Comparison of ENCODE assay signal across 27 mouse cellular contexts in the genomic region with DNA sequence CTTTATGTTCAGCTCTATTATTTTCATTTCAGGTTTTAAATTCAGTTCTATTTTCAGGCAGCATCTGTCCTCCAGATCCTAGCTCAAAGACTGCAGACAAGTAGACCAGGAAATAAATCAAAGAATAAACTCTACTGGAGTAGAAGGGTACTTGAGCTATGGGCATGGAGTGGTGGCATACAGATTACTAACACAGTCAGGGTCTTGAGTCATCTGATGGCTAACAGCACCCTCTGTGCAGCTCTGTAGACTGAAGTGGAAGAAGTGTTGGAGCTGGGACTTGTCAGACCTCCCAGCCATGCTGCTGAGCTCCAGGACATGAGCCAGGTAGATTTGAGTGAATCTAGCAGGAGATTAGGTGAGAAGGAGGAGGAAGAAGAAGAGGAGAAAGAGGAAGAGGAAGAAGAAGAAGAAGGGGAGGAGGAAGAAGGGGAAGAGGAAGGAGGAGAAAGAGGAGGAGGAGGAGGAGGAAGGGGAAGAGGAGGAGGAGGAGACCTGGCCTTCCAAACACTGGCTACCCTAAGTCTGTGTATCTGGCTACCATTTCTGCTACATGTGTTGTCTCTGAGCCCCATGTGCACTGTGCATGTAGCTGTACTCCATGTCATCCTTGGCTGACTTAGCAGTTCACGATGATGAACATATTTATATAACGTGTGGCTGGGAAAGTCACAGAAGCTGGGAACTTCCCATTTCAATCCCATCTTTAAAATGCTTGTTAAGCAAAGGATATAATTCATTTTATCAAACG.
DNase-seq lines count a peak whose midpoint lies in the region; ATAC-seq and TF ChIP-seq lines count a peak whose summit lies in the region.
"Had no signal": no experiment of that assay in that cellular context is flagged by ENCODE, and none has a peak within 500 bp of the region (broad histone marks: within the 10 kb centered on the region; RNA-seq: fewer than 3 reads in every experiment).

No protein-coding gene starts in this region.

- H3K4me3 ChIP-seq in forebrain, postnatal 0 days (ENCODE audit: low read depth, low read length): no peak overlapping the region
- H3K4me3 ChIP-seq in forebrain, embryonic 11.5 days (ENCODE audit: low read depth, low read length): no peak overlapping the region
- no peak overlapping the region for H3K4me3 ChIP-seq in layer of hippocampus, adult 2 months
- H3K4me3 ChIP-seq in lung, embryonic 15.5 days: no peak overlapping the region
- no peak overlapping the region for H3K4me3 ChIP-seq in testis, adult 2 months (ENCODE audit: control insufficient read depth, low read depth, low read length)
- H3K4me3 ChIP-seq: embryonic facial prominence, embryonic 12.5 days; embryonic facial prominence, embryonic 15.5 days; forebrain, embryonic 12.5 days; forebrain, embryonic 15.5 days; heart, embryonic 12.5 days; heart, embryonic 15.5 days; hindbrain, embryonic 10.5 days; hindbrain, embryonic 13.5 days had no signal

- no peak overlapping the region for H3K9ac ChIP-seq in forebrain, postnatal 0 days
- no peak overlapping the region for H3K9ac ChIP-seq in forebrain, embryonic 11.5 days (ENCODE audit: low read length)
- H3K9ac ChIP-seq in lung, embryonic 15.5 days: no peak overlapping the region
- H3K9ac ChIP-seq: embryonic facial prominence, embryonic 12.5 days; embryonic facial prominence, embryonic 15.5 days; forebrain, embryonic 12.5 days; forebrain, embryonic 15.5 days; heart, embryonic 12.5 days; heart, embryonic 15.5 days; hindbrain, embryonic 13.5 days had no signal

- H3K36me3 ChIP-seq in forebrain, postnatal 0 days (ENCODE audit: insufficient read depth): no peaks in the 10 kb centered on the region
- H3K36me3 ChIP-seq in forebrain, embryonic 11.5 days (ENCODE audit: control insufficient read depth, insufficient read depth, low read length): no peaks in the 10 kb centered on the region
- H3K36me3 ChIP-seq in lung, embryonic 15.5 days: no peaks in the 10 kb centered on the region
- no peaks in the 10 kb centered on the region for H3K36me3 ChIP-seq in testis, adult 2 months (ENCODE audit: control insufficient read depth, insufficient read depth, low read length)
- H3K36me3 ChIP-seq: embryonic facial prominence, embryonic 12.5 days; embryonic facial prominence, embryonic 15.5 days; forebrain, embryonic 12.5 days; forebrain, embryonic 15.5 days; heart, embryonic 12.5 days; heart, embryonic 15.5 days; hindbrain, embryonic 10.5 days; hindbrain, embryonic 13.5 days had no signal

- 51% methylated on average over 3 of the region's 3 CpGs for WGBS in forebrain, postnatal 0 days
- whole genome bisulfite sequencing in forebrain, embryonic 11.5 days: 84% methylated on average over 3 of the region's 3 CpGs
- WGBS in lung, embryonic 15.5 days: 49% methylated on average over 3 of the region's 3 CpGs

- peak; percentile 61; the same call in 1 of the 2 replicates for ATAC-seq in forebrain, postnatal 0 days
- ATAC-seq in forebrain, embryonic 11.5 days (replicated peaks; ENCODE audit: low FRiP score): no peak
- ATAC-seq in lung, embryonic 15.5 days (ENCODE audit: borderline replicate concordance, extremely low read depth, low FRiP score, low TSS enrichment): no peak
- ATAC-seq: activated CD4-positive, CD25-positive, alpha-beta regulatory T cell, adult 4 months; forebrain, embryonic 15.5 days; hindbrain, embryonic 16.5 days had no signal

- peaks cover 7% of the 10 kb centered on the region; the same call in 1 of the 2 replicates for H3K4me1 ChIP-seq in forebrain, postnatal 0 days (ENCODE audit: insufficient read depth)
- peaks cover 13% of the 10 kb centered on the region; the same call in 1 of the 2 replicates for H3K4me1 ChIP-seq in forebrain, embryonic 11.5 days (replicated peaks; ENCODE audit: control insufficient read depth, insufficient read depth, low read length)
- peaks cover 16% of the 10 kb centered on the region for H3K4me1 ChIP-seq in lung, embryonic 15.5 days
- H3K4me1 ChIP-seq in testis, adult 2 months (ENCODE audit: control insufficient read depth, insufficient read depth, low read length): no peaks in the 10 kb centered on the region

- TF ChIP-seq CTCF in forebrain, postnatal 0 days (IDR thresholded peaks at IDR 0.05; ENCODE audit: low read depth): no peak
- no peak for TF ChIP-seq CTCF in layer of hippocampus, adult 2 months (conservative IDR thresholded peaks at IDR 0.05)
- TF ChIP-seq CTCF in testis, adult 2 months (IDR thresholded peaks at IDR 0.05; ENCODE audit: control insufficient read depth, insufficient read depth, insufficient replicate concordance, low read depth, low read length): no peak

- H3K27ac ChIP-seq in forebrain, postnatal 0 days (ENCODE audit: low read depth, low read length): no peak overlapping the region
- H3K27ac ChIP-seq in forebrain, embryonic 11.5 days (ENCODE audit: low read depth, low read length): no peak overlapping the region
- peak overlapping the region; percentile 59; the same call in 1 of the 2 replicates for H3K27ac ChIP-seq in layer of hippocampus, adult 2 months
- 0 out of 2 replicates have a peak overlapping the region, but pooled peaks have one; percentile 4 for H3K27ac ChIP-seq in lung, embryonic 15.5 days
- peak overlapping the region; percentile 17; the same call in 1 of the 2 replicates for H3K27ac ChIP-seq in testis, adult 2 months (ENCODE audit: control insufficient read depth, insufficient read depth, low read depth, low read length)
- H3K27ac ChIP-seq: embryonic facial prominence, embryonic 12.5 days; embryonic facial prominence, embryonic 15.5 days; forebrain, embryonic 12.5 days; forebrain, embryonic 15.5 days; heart, embryonic 15.5 days; hindbrain, embryonic 10.5 days; hindbrain, embryonic 13.5 days had no signal

- no peak overlapping the region for H3K4me2 ChIP-seq in forebrain, postnatal 0 days (ENCODE audit: low read depth)
- no peak overlapping the region for H3K4me2 ChIP-seq in forebrain, embryonic 11.5 days (ENCODE audit: low read depth, low read length, severe bottlenecking)
- no peak overlapping the region for H3K4me2 ChIP-seq in lung, embryonic 15.5 days
- H3K4me2 ChIP-seq: embryonic facial prominence, embryonic 12.5 days; embryonic facial prominence, embryonic 15.5 days; forebrain, embryonic 12.5 days; forebrain, embryonic 15.5 days; heart, embryonic 12.5 days; heart, embryonic 15.5 days; hindbrain, embryonic 13.5 days had no signal

- no peaks in the 10 kb centered on the region for H3K9me3 ChIP-seq in forebrain, postnatal 0 days (ENCODE audit: low read length)
- H3K9me3 ChIP-seq in forebrain, embryonic 11.5 days (ENCODE audit: control insufficient read depth, low read length): no peaks in the 10 kb centered on the region
- no peaks in the 10 kb centered on the region for H3K9me3 ChIP-seq in lung, embryonic 15.5 days
- H3K9me3 ChIP-seq: embryonic facial prominence, embryonic 12.5 days; embryonic facial prominence, embryonic 15.5 days; forebrain, embryonic 12.5 days; forebrain, embryonic 15.5 days; heart, embryonic 12.5 days; heart, embryonic 15.5 days; hindbrain, embryonic 10.5 days; hindbrain, embryonic 13.5 days had no signal

- no peak for TF ChIP-seq POLR2A in testis, adult 2 months (IDR thresholded peaks at IDR 0.05; ENCODE audit: control insufficient read depth, low read depth, low read length)

- no peak for DNase-seq in forebrain, postnatal 0 days
- DNase-seq in forebrain, embryonic 11.5 days (ENCODE audit: low spot score): no peak
- DNase-seq in layer of hippocampus, adult 2 months (ENCODE audit: low spot score in 2 of 2): no peak
- no peak for DNase-seq in layer of hippocampus, adult 9-10 months (ENCODE audit: low spot score)
- no peak for DNase-seq in lung, adult 18-20 months
- DNase-seq in testis, postnatal 14 days (ENCODE audit: low spot score): no peak
- DNase-seq: adrenal gland, adult 8-10 months; adrenal gland, postnatal 25 days; cerebellum, adult 18-20 months; cerebellum, adult 9-10 months; cerebellum, postnatal 14 days; gastrocnemius, postnatal 25 days; heart, adult 18-20 months; heart, postnatal 10 days; heart, postnatal 36 days had no signal

- no peaks in the 10 kb centered on the region for H3K27me3 ChIP-seq in forebrain, postnatal 0 days (ENCODE audit: insufficient read depth, low read length)
- no peaks in the 10 kb centered on the region for H3K27me3 ChIP-seq in forebrain, embryonic 11.5 days (ENCODE audit: control insufficient read depth, insufficient read depth, low read length)
- no peaks in the 10 kb centered on the region for H3K27me3 ChIP-seq in lung, embryonic 15.5 days
- H3K27me3 ChIP-seq in testis, adult 2 months (ENCODE audit: control insufficient read depth, insufficient read depth, low read length): no peaks in the 10 kb centered on the region
- H3K27me3 ChIP-seq: embryonic facial prominence, embryonic 12.5 days; embryonic facial prominence, embryonic 15.5 days; forebrain, embryonic 12.5 days; forebrain, embryonic 15.5 days; heart, embryonic 12.5 days; heart, embryonic 15.5 days; hindbrain, embryonic 13.5 days had no signal

Comparison
In these comparisons a context has a peak if more than half of its experiments do, and no peak if none do; other contexts are left out.
1. H3K27ac ChIP-seq: peak in layer of hippocampus, adult 2 months (single experiment), lung, embryonic 15.5 days (single experiment) and testis, adult 2 months (single experiment); none in forebrain, postnatal 0 days (single experiment) and forebrain, embryonic 11.5 days (single experiment).